Mouse (Mus musculus): ENCODE measurements around the gene Mfap2. TPM values are rescaled to one million over a fixed set of nuclear protein-coding genes. Genes with fewer than 3 reads are reported as not detected.

Gene Mfap2
- total RNA-seq, 1 experiment from 2014 or later: not detected

GRCm38 (mm10) chr4:141064104-141064659 lies 54.0 kb downstream of the Mfap2 start:
- no peak for ATAC-seq (replicated peaks; ENCODE audit: low read depth, poor library complexity, severe bottlenecking)

- peak; percentile 59 for ATAC-seq (replicated peaks; ENCODE audit: low read depth, poor library complexity, severe bottlenecking)
Observed at GRCm38 (mm10) chr4:141065123-141065522, 54.9 kb downstream of the Mfap2 start.

Other genes with a start within 250 kb of the Mfap2 start
- 4.1 and 7.3 TPM in 2 replicates for gene Padi4, start 236.2 kb upstream of the Mfap2 start, total RNA-seq (2017)
- 0.19 and 0.32 TPM in 2 replicates for gene Padi3, start 199.8 kb upstream of the Mfap2 start, total RNA-seq (2017)
- not detected in 2 replicates for gene Padi1, start 164.6 kb upstream of the Mfap2 start, total RNA-seq (2017)
- gene Padi2, start 104.1 kb upstream of the Mfap2 start, total RNA-seq (2017): 14.5 and 17.0 TPM in 2 replicates
- 115 and 121 TPM in 2 replicates for gene Sdhb, start 49.2 kb upstream of the Mfap2 start, total RNA-seq (2017)
- gene Atp13a2, start 23.5 kb upstream of the Mfap2 start, total RNA-seq (2017): 33.6 and 63.3 TPM in 2 replicates
- 4.3 and 9.3 TPM in 2 replicates for gene Crocc, start 50.1 kb downstream of the Mfap2 start, total RNA-seq (2017)
- 60.3 and 78.8 TPM in 2 replicates for gene Necap2, start 67.9 kb downstream of the Mfap2 start, total RNA-seq (2017)
- gene Spata21, start 77.9 kb downstream of the Mfap2 start, total RNA-seq (2017): not detected in 2 replicates
- gene Szrd1, start 129.4 kb downstream of the Mfap2 start, total RNA-seq (2017): 40.1 and 47.4 TPM in 2 replicates
- gene Fbxo42, start 137.5 kb downstream of the Mfap2 start, total RNA-seq (2017): 10.4 and 13.2 TPM in 2 replicates
- gene Rsg1, start 203.5 kb downstream of the Mfap2 start, total RNA-seq (2017): 2.2 and 6.1 TPM in 2 replicates
- not detected in 2 replicates for gene Arhgef19, start 229.1 kb downstream of the Mfap2 start, total RNA-seq (2017)

Data from common myeloid progenitor, adult 5-6 weeks (primary cell).